Mouse (Mus musculus): ENCODE measurements at regions not wholly inside any gene's neighbourhood (a gene's known extent, or its start where the extent isn't known, plus 50 kb on each side); places are given as distances from the start of the nearest gene placed in this dataset.

DNA sequence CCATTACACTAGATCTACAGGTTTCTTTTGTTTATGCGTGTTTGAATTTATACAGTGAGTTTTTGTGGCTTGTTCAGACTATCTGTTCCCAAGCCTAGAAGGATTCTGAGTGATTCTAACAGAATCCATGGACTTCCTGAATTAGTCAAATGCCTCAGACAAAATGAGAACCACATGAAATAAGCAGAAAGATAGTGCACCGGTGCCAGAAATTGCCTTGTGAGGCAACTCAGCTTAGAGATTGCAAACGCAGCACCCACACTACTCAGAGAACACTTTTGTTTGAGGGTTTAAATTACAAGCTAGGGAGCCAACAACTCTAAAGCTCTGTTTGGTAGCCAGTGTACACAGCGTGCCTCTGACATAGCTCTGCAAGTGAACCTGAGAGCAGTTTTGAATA lies 543.9 kb downstream of the Plcl1 start:
- Histone ChIP-seq H3K9me3 (replicated peaks; ENCODE audit: control insufficient read depth, low read length) (no peaks in the 10 kb centered on the region), H3K4me3 (replicated peaks; ENCODE audit: low read length) (no peak overlapping the region), H3K27me3 (ENCODE audit: control insufficient read depth, insufficient read depth, low read length) (no peaks in the 10 kb centered on the region), H3K36me3 (ENCODE audit: control insufficient read depth, insufficient read depth, low read length) (no peaks in the 10 kb centered on the region), H3K9ac (ENCODE audit: low read length) (no peak overlapping the region), H3K27ac (ENCODE audit: low read length) (no peak overlapping the region), H3K4me2 (ENCODE audit: low read depth, low read length) (no peak overlapping the region), H3K4me1 (ENCODE audit: control insufficient read depth, insufficient read depth, low read length) (no peaks in the 10 kb centered on the region)
- no peak for ATAC-seq (ENCODE audit: insufficient read depth, low FRiP score)
- WGBS, result 82% methylated on average over 4 of the region's 4 CpGs

DNA sequence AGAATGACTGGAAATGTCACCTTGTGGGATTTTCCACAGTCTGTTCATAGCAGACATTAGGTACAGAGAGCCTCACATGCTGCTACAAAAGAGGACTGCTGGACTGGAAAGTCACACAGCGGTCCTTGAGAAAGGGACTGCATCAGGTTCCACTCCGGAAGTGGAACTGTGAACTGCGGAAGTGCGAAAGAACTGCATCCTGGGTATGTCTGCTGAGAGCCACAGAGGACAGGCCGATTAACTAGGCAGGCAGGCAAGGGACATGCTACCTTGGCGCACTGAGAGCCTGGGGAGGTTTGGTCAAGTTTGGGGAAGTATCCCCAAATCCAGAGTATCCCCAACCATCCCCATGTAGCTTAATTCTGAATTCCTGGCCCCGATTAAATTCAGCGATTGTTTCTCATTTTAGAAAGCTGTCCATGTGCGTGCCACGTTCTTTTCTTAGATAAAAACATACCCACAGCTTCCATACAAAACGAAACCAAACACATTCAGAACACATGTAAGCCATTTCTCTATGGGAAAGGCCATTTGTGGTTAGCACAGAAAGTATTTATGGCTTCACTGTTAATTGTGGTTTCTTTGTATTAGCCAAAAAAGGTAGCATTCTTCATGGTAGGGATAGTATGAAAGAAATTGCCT lies 552.2 kb downstream of the Plcl1 start:
- Histone ChIP-seq H3K36me3 (ENCODE audit: control insufficient read depth, insufficient read depth, low read length) (no peaks in the 10 kb centered on the region), H3K4me1 (ENCODE audit: control insufficient read depth, insufficient read depth, low read length) (no peaks in the 10 kb centered on the region), H3K27ac (ENCODE audit: low read length) (no peak overlapping the region), H3K27me3 (ENCODE audit: control insufficient read depth, insufficient read depth, low read length) (no peaks in the 10 kb centered on the region), H3K4me2 (ENCODE audit: low read depth, low read length) (no peak overlapping the region), H3K4me3 (replicated peaks; ENCODE audit: low read length) (no peak overlapping the region), H3K9ac (ENCODE audit: low read length) (no peak overlapping the region), H3K9me3 (replicated peaks; ENCODE audit: control insufficient read depth, low read length) (no peaks in the 10 kb centered on the region)
- 83% methylated on average over 11 of the region's 11 CpGs for WGBS
- ATAC-seq (ENCODE audit: insufficient read depth, low FRiP score), result no peak

DNA sequence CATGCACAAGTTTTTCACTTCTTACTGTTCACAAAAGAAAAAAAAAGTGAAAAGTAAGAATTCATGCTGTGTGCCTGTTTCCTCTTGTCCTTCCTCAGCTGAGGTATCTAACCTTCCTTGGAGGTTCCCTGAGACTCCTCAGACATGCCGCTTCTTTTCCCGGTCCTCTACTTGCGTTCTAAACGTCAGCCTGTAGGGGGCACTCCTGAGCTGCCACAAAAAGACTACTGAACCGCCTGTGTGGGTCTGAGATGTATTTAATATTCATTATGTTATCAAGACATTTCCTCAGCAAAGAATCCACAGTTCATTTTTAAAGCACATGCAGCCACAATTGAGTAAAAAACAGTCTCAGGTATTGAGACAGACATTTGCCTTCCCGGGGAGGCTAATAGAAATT lies 554.6 kb downstream of the Plcl1 start:
- H3K4me1 ChIP-seq (ENCODE audit: control insufficient read depth, insufficient read depth, low read length), result no peaks in the 10 kb centered on the region
- H3K36me3 ChIP-seq (ENCODE audit: control insufficient read depth, insufficient read depth, low read length), result no peaks in the 10 kb centered on the region
- no peaks in the 10 kb centered on the region for H3K27me3 ChIP-seq (ENCODE audit: control insufficient read depth, insufficient read depth, low read length)
- WGBS, result 18% methylated on average over 6 of the region's 6 CpGs
- no peak overlapping the region for H3K27ac ChIP-seq (ENCODE audit: low read length)
- H3K9me3 ChIP-seq (replicated peaks; ENCODE audit: control insufficient read depth, low read length), result no peaks in the 10 kb centered on the region
- no peak overlapping the region for H3K9ac ChIP-seq (ENCODE audit: low read length)
- H3K4me3 ChIP-seq (replicated peaks; ENCODE audit: low read length), result no peak overlapping the region
- no peak overlapping the region for H3K4me2 ChIP-seq (ENCODE audit: low read depth, low read length)
- ATAC-seq (ENCODE audit: insufficient read depth, low FRiP score), result no peak

DNA sequence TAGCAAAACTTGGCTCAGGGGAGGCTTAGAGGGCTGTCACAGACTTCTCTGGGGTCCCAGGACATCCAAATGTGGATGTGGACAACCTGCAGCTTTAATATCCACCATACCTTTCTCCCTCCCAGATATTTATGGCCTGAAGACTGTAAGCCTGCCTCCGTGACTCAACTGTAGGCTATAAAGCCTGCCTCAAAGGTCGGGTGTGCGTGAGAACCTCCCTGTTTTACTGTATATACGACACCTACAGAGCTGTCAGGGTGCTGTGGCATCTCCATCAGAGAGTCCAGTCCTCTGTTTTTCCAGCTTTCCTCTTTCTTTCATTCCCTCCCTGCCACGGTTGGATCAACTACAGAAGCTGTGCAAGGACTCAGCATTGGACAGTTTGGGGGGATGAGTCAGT lies 558.1 kb downstream of the Plcl1 start:
- no peak overlapping the region for H3K4me2 ChIP-seq (ENCODE audit: low read depth, low read length)
- WGBS, result 77% methylated on average over 5 of the region's 5 CpGs
- H3K4me3 ChIP-seq (replicated peaks; ENCODE audit: low read length), result no peak overlapping the region
- no peaks in the 10 kb centered on the region for H3K36me3 ChIP-seq (ENCODE audit: control insufficient read depth, insufficient read depth, low read length)
- H3K27me3 ChIP-seq (ENCODE audit: control insufficient read depth, insufficient read depth, low read length), result no peaks in the 10 kb centered on the region
- ATAC-seq (ENCODE audit: insufficient read depth, low FRiP score), result no peak
- no peaks in the 10 kb centered on the region for H3K9me3 ChIP-seq (replicated peaks; ENCODE audit: control insufficient read depth, low read length)
- H3K27ac ChIP-seq (ENCODE audit: low read length), result no peak overlapping the region
- H3K9ac ChIP-seq (ENCODE audit: low read length), result no peak overlapping the region
- H3K4me1 ChIP-seq (ENCODE audit: control insufficient read depth, insufficient read depth, low read length), result no peaks in the 10 kb centered on the region

DNA sequence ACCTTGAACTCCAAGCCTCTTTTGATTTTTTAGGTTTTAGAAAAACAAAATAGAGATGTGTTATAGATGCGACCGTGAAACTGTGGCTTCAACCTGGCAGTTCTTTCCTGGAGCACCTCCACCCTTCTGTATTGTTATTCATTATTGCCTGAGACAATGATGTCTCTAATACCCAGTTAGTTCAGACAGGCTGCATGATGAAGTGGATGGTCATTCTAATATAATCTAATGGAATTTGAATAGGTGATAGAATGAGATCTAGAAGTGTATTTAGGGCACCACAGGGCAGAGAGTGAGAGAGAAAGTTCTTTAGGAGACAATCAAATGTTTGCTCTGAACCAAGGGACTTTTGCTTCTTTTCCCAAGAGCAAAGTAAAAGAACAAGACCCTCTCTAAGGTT lies 560.6 kb downstream of the Plcl1 start:
- no peak for ATAC-seq (ENCODE audit: insufficient read depth, low FRiP score)
- 92% methylated on average over 2 of the region's 2 CpGs for WGBS
- H3K27ac ChIP-seq (ENCODE audit: low read length), result no peak overlapping the region
- H3K36me3 ChIP-seq (ENCODE audit: control insufficient read depth, insufficient read depth, low read length), result no peaks in the 10 kb centered on the region
- no peak overlapping the region for H3K4me2 ChIP-seq (ENCODE audit: low read depth, low read length)
- no peaks in the 10 kb centered on the region for H3K9me3 ChIP-seq (replicated peaks; ENCODE audit: control insufficient read depth, low read length)
- H3K27me3 ChIP-seq (ENCODE audit: control insufficient read depth, insufficient read depth, low read length), result no peaks in the 10 kb centered on the region
- H3K4me3 ChIP-seq (replicated peaks; ENCODE audit: low read length), result no peak overlapping the region
- no peaks in the 10 kb centered on the region for H3K4me1 ChIP-seq (ENCODE audit: control insufficient read depth, insufficient read depth, low read length)
- no peak overlapping the region for H3K9ac ChIP-seq (ENCODE audit: low read length)

DNA sequence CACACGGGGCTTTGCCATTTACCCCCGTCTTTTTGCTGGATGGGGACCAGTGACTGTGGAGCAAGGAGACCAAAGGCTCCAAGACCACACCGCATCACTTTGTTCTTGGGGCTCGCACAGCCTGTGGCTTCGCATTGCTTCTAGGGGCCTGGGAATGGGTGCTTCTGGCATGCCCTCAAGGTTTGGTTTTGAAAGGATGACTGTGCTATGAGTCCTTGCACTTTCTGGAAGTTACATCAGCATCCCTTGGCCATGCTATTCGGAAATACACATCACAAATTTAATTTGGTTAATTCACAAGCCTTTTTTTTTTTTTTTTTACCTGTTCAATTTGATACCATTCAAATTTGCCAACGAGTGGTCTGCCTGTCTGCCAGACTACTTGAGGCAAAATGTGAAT lies 562.1 kb downstream of the Plcl1 start:
- no peaks in the 10 kb centered on the region for H3K36me3 ChIP-seq (ENCODE audit: control insufficient read depth, insufficient read depth, low read length)
- H3K27ac ChIP-seq (ENCODE audit: low read length), result no peak overlapping the region
- H3K9ac ChIP-seq (ENCODE audit: low read length), result no peak overlapping the region
- H3K4me2 ChIP-seq (ENCODE audit: low read depth, low read length), result no peak overlapping the region
- H3K4me1 ChIP-seq (ENCODE audit: control insufficient read depth, insufficient read depth, low read length), result no peaks in the 10 kb centered on the region
- H3K27me3 ChIP-seq (ENCODE audit: control insufficient read depth, insufficient read depth, low read length), result no peaks in the 10 kb centered on the region
- no peak for ATAC-seq (ENCODE audit: insufficient read depth, low FRiP score)
- 90% methylated on average over 7 of the region's 7 CpGs for WGBS
- no peak overlapping the region for H3K4me3 ChIP-seq (replicated peaks; ENCODE audit: low read length)
- H3K9me3 ChIP-seq (replicated peaks; ENCODE audit: control insufficient read depth, low read length), result no peaks in the 10 kb centered on the region

DNA sequence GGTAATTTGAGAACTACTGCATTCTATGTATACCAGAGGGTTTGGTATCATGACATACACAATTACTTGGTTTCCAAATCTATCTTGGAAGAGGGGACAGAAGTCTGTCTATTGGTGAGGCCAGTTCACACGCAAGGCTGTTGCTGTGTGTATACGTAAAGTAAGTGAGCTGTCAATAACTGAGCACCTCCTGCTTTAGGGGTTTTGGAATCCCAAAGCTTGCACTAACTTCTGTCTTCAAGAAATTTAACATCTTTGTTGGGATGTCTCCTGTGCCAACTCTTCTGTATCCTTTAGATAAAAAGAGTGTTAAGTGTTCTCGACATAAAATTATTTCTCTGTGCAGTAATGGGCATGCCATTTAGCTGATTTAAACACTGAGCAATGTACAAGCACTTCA lies 572.1 kb downstream of the Plcl1 start:
- ATAC-seq (ENCODE audit: insufficient read depth, low FRiP score), result no peak
- Histone ChIP-seq H3K27me3 (ENCODE audit: control insufficient read depth, insufficient read depth, low read length) (no peaks in the 10 kb centered on the region), H3K9ac (ENCODE audit: low read length) (no peak overlapping the region), H3K36me3 (ENCODE audit: control insufficient read depth, insufficient read depth, low read length) (no peaks in the 10 kb centered on the region), H3K4me2 (ENCODE audit: low read depth, low read length) (no peak overlapping the region), H3K4me3 (replicated peaks; ENCODE audit: low read length) (no peak overlapping the region), H3K9me3 (replicated peaks; ENCODE audit: control insufficient read depth, low read length) (no peaks in the 10 kb centered on the region), H3K27ac (ENCODE audit: low read length) (no peak overlapping the region), H3K4me1 (ENCODE audit: control insufficient read depth, insufficient read depth, low read length) (no peaks in the 10 kb centered on the region)
- 80% methylated on average over 3 of the region's 3 CpGs for WGBS

DNA sequence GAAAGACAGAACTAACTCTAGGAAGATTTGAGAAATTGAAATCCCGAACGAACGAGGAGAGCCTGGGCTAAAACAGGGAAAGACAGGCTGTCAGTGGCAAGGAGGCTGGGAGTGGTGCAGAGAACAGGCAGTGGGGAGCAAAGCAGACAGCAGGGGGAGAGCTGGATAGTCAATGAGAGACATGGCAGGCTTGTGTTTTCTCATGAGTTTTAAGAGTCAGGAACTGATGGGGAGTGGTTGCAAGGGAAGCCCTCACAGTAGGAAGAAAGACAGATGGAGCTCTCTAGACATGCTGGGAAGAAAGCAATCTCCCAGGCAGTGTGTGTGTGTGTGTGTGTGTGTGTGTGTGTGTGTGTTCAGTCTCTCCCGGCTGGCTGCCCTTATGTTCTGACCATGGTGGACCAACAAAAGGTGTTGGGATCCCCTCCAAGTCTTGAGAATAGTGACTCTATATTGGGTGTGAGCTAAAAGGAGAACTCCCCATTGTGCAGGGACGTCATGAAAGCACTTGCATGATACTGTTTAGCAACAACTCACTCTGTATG lies 577.9 kb downstream of the Plcl1 start:
- Histone ChIP-seq H3K27me3 (ENCODE audit: control insufficient read depth, insufficient read depth, low read length) (no peaks in the 10 kb centered on the region), H3K9ac (ENCODE audit: low read length) (no peak overlapping the region), H3K4me1 (ENCODE audit: control insufficient read depth, insufficient read depth, low read length) (no peaks in the 10 kb centered on the region), H3K4me2 (ENCODE audit: low read depth, low read length) (no peak overlapping the region), H3K27ac (ENCODE audit: low read length) (no peak overlapping the region), H3K9me3 (replicated peaks; ENCODE audit: control insufficient read depth, low read length) (no peaks in the 10 kb centered on the region), H3K36me3 (ENCODE audit: control insufficient read depth, insufficient read depth, low read length) (no peaks in the 10 kb centered on the region), H3K4me3 (replicated peaks; ENCODE audit: low read length) (no peak overlapping the region)
- 70% methylated on average over 5 of the region's 5 CpGs for WGBS
- no peak for ATAC-seq (ENCODE audit: insufficient read depth, low FRiP score)

DNA sequence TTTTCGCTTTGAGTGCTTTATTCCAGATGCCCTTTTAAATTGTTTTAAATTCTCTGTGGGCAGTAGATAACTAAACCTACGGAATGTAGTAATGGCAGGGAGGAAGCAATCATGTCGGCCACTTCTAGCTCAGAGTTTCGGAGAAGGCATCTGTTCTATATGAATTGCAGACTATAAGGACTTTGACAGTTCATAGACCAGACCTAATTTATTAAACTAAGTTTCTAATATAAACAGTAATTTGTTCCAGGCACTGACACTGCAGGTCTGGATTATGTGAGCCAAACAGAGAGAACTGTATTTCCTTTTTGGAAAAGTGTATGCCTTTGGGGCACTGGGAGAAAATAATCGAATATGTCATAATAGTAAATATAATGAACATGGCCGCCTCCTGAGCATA lies 591.4 kb downstream of the Plcl1 start:
- no peaks in the 10 kb centered on the region for H3K27me3 ChIP-seq (ENCODE audit: control insufficient read depth, insufficient read depth, low read length)
- H3K4me1 ChIP-seq (ENCODE audit: control insufficient read depth, insufficient read depth, low read length), result no peaks in the 10 kb centered on the region
- no peak for ATAC-seq (ENCODE audit: insufficient read depth, low FRiP score)
- 50% methylated on average over 6 of the region's 6 CpGs for WGBS
- H3K9ac ChIP-seq (ENCODE audit: low read length), result no peak overlapping the region
- no peaks in the 10 kb centered on the region for H3K36me3 ChIP-seq (ENCODE audit: control insufficient read depth, insufficient read depth, low read length)
- H3K4me2 ChIP-seq (ENCODE audit: low read depth, low read length), result no peak overlapping the region
- no peaks in the 10 kb centered on the region for H3K9me3 ChIP-seq (replicated peaks; ENCODE audit: control insufficient read depth, low read length)
- no peak overlapping the region for H3K4me3 ChIP-seq (replicated peaks; ENCODE audit: low read length)
- no peak overlapping the region for H3K27ac ChIP-seq (ENCODE audit: low read length)
